Mouse (Mus musculus) left cerebral cortex, adult 11 months (tissue): ENCODE data around the gene Clec4f.
"Not testable (repeated sequence)": the region's sequence is repeated elsewhere in the genome, so short reads cannot be mapped to it uniquely, and the experiment has no call there.

Experiments used
- DNase-seq: peaks from one replicate; pipeline ENCODE4 v3.0.0; 2022; ENCODE audit warnings: low spot score

Gene Clec4f

GRCm38 (mm10) chr6:83656087-83656486, at the start of gene Clec4f:
TSS of gene Clec4f (minus strand) at chr6:83656187.
- DNase-seq, result no peak

- no peak for DNase-seq
These were observed 48.7 kb upstream of the Clec4f start for GRCm38 (mm10) chr6:83704701-83705100.

GRCm38 (mm10) chr6:83704294-83704693, 48.3 kb upstream of the Clec4f start:
- no peak for DNase-seq

GRCm38 (mm10) chr6:83703722-83704078, 47.7 kb upstream of the Clec4f start:
- DNase-seq, result no peak

- DNase-seq, result no peak
These were observed 47.2 kb upstream of the Clec4f start for GRCm38 (mm10) chr6:83703000-83703721.

- DNase-seq, result no peak
These were observed 46.4 kb upstream of the Clec4f start for GRCm38 (mm10) chr6:83702146-83702999.

- no peak for DNase-seq
These were observed 45.0 kb upstream of the Clec4f start for GRCm38 (mm10) chr6:83701001-83701400.

GRCm38 (mm10) chr6:83699971-83700370, 44.0 kb upstream of the Clec4f start:
- no peak for DNase-seq

- DNase-seq, result no peak
These were observed 41.9 kb upstream of the Clec4f start for GRCm38 (mm10) chr6:83697932-83698331.

- DNase-seq, result no peak
These were observed 40.7 kb upstream of the Clec4f start for GRCm38 (mm10) chr6:83696684-83697083.

- DNase-seq, result no peak
These were observed 39.7 kb upstream of the Clec4f start for GRCm38 (mm10) chr6:83695731-83696130.

- DNase-seq, result no peak
These were observed 37.8 kb upstream of the Clec4f start for GRCm38 (mm10) chr6:83693835-83694234.

- no peak for DNase-seq
These were observed 37.0 kb upstream of the Clec4f start for GRCm38 (mm10) chr6:83692962-83693361.

- no peak for DNase-seq
These were observed 34.9 kb upstream of the Clec4f start for GRCm38 (mm10) chr6:83690936-83691335.

- no peak for DNase-seq
These were observed 34.3 kb upstream of the Clec4f start for GRCm38 (mm10) chr6:83690277-83690676.

- no peak for DNase-seq
These were observed 33.4 kb upstream of the Clec4f start for GRCm38 (mm10) chr6:83689374-83689773.

- DNase-seq, result no peak
These were observed 21.8 kb upstream of the Clec4f start, which contains the start of gene Cd207 for GRCm38 (mm10) chr6:83677757-83678156. TSS of gene Cd207 (minus strand) at chr6:83677857.

GRCm38 (mm10) chr6:83673395-83673794, 17.4 kb upstream of the Clec4f start:
- DNase-seq, result peak; percentile 40

GRCm38 (mm10) chr6:83665009-83665408, 9.0 kb upstream of the Clec4f start:
- DNase-seq, result no peak

GRCm38 (mm10) chr6:83660821-83661220, 4.8 kb upstream of the Clec4f start:
- DNase-seq, result no peak

GRCm38 (mm10) chr6:83646715-83647114, 9.3 kb downstream of the Clec4f start:
- DNase-seq, result no peak

GRCm38 (mm10) chr6:83635329-83635728, 20.7 kb downstream of the Clec4f start:
- DNase-seq, result no peak

GRCm38 (mm10) chr6:83634631-83635030, 21.4 kb downstream of the Clec4f start:
- DNase-seq, result not testable (repeated sequence)
